Mouse (Mus musculus) cerebellum, adult 2 months (tissue): ENCODE results near the gene Plxna4.

ENCODE experiments used
- CTCF ChIP-seq: fragments of 200-500 bp; IDR thresholded peaks from 2 replicates; pipeline ENCODE4 v1.5.1; 2011; ENCODE audit warnings: low read depth, mild to moderate bottlenecking, control low read depth, low read length, moderate library complexity, borderline replicate concordance; ENCODE audit not compliant: insufficient read depth
- POLR2A ChIP-seq: fragments of 200-500 bp; IDR thresholded peaks from 2 replicates; pipeline ENCODE4 v1.6.1; 2011; ENCODE audit warnings: low read length, control low read depth, borderline replicate concordance; ENCODE audit not compliant: insufficient read depth

GRCm38 (mm10) chr6:32183651-32184185 is 404.3 kb downstream of the Plxna4 start:
- TF ChIP-seq CTCF (no peak), POLR2A (no peak)
